In the genomic region with DNA sequence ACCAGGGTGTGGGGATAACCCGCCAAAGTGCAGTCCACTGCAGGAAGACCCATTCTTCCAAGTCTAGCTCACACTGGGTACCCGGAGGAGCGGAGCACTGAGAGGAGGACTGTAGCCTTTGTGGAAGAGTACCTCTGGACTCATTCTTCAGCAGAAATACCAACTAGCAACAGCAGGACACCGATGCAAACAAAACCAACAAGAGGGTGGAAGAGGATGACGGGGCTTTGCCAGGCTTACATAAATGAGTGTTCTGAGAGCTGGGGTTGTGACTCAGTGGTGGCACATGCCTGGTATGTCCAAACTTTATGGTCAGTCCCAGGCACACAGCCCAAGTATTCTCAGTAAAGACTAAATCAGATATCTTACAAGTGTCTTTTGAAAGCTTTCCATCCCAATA, we compare ENCODE assay signal across 25 mouse cellular contexts.
"Had no signal": no experiment of that assay in that cellular context is flagged by ENCODE, and none has a peak within 500 bp of the region (broad histone marks: within the 10 kb centered on the region; RNA-seq: fewer than 3 reads in every experiment).

No protein-coding gene starts in this region.

- H3K27me3 ChIP-seq: heart, embryonic 13.5 days; heart, embryonic 15.5 days; hindbrain, embryonic 13.5 days; hindbrain, embryonic 15.5 days; kidney, embryonic 15.5 days; limb, embryonic 12.5 days; liver, embryonic 13.5 days; liver, embryonic 15.5 days had no signal

- H3K9ac ChIP-seq: heart, embryonic 13.5 days; heart, embryonic 15.5 days; hindbrain, embryonic 13.5 days; hindbrain, embryonic 15.5 days; kidney, embryonic 15.5 days; limb, embryonic 12.5 days; liver, embryonic 13.5 days; liver, embryonic 15.5 days had no signal

- H3K9me3 ChIP-seq: heart, embryonic 13.5 days; heart, embryonic 15.5 days; hindbrain, embryonic 13.5 days; hindbrain, embryonic 15.5 days; kidney, embryonic 15.5 days; limb, embryonic 10.5 days; limb, embryonic 12.5 days; liver, embryonic 13.5 days; liver, embryonic 15.5 days had no signal

- DNase-seq: gastrocnemius, adult 2 months; gastrocnemius, postnatal 10 days; gastrocnemius, postnatal 25 days; heart, adult 11 months; heart, adult 2 months; heart, postnatal 14 days; heart, postnatal 36 days; kidney, adult 11 months; kidney, adult 2 months; kidney, adult 9 months; kidney, postnatal 14 days; kidney, postnatal 36 days; liver; liver, embryonic 13.5 days had no signal

- H3K27ac ChIP-seq: gastrocnemius, adult 2 months; heart, adult 2 months; heart, embryonic 13.5 days; heart, embryonic 15.5 days; hindbrain, embryonic 13.5 days; hindbrain, embryonic 15.5 days; hindbrain, postnatal 0 days; kidney, embryonic 15.5 days; kidney, postnatal 0 days; limb, embryonic 10.5 days; limb, embryonic 12.5 days; liver, embryonic 13.5 days; liver, embryonic 15.5 days had no signal

- H3K4me3 ChIP-seq: gastrocnemius, adult 2 months; heart, adult 2 months; heart, embryonic 13.5 days; heart, embryonic 15.5 days; hindbrain, embryonic 13.5 days; hindbrain, embryonic 15.5 days; kidney, embryonic 15.5 days; left cerebral cortex, adult 2 months; limb, embryonic 10.5 days; limb, embryonic 12.5 days; liver, embryonic 13.5 days; liver, embryonic 15.5 days had no signal
